Mouse (Mus musculus) G1E (cell line): Measurements from ENCODE around the gene Naa50. TPM values are rescaled to one million over a fixed set of nuclear protein-coding genes. Genes with fewer than 3 reads are reported as not detected.
A peak's percentile ranks its signal among the peaks of the same experiment; 100 is the strongest.

ENCODE experiments used
- ATAC-seq: 2 replicates; pipeline ENCODE4 v1.8.0; 2016; ENCODE audit warnings: mild to moderate bottlenecking; ENCODE audit not compliant: insufficient number of reproducible peaks, poor library complexity, low FRiP score, severe bottlenecking; ENCODE audit errors: extremely low read depth
- DNase-seq: peaks from one replicate; pipeline ENCODE4 v3.0.0; 2012; ENCODE audit warnings: low spot score
- H3K27me3 ChIP-seq: 2 replicates; pipeline ENCODE4 v1.6.1; 2012; ENCODE audit warnings: mild to moderate bottlenecking, low read length, inconsistent platforms; ENCODE audit not compliant: insufficient read depth
- H3K36me3 ChIP-seq: replicated peaks from 2 replicates; pipeline ENCODE3; 2012; ENCODE audit warnings: mild to moderate bottlenecking, inconsistent platforms
- H3K4me1 ChIP-seq: 2 replicates; pipeline ENCODE4 v1.6.1; 2012; ENCODE audit warnings: low read depth, low read length, inconsistent platforms, mixed read lengths; ENCODE audit not compliant: insufficient read depth
- H3K4me3 ChIP-seq: 2 replicates; pipeline ENCODE4 v1.5.1; 2012; ENCODE audit warnings: low read depth, mild to moderate bottlenecking, inconsistent platforms, low read length, moderate library complexity, mixed read lengths
- H3K9me3 ChIP-seq: replicated peaks from 2 replicates; pipeline ENCODE4 v1.6.1; 2012; ENCODE audit warnings: inconsistent platforms
- CTCF ChIP-seq: IDR thresholded peaks from 2 replicates; pipeline ENCODE4 v1.5.1; 2012; ENCODE audit warnings: low read depth, low read length, inconsistent platforms, mixed read lengths
- GATA1 ChIP-seq: IDR thresholded peaks from 2 replicates; pipeline ENCODE4 v1.6.1; 2012; ENCODE audit warnings: borderline replicate concordance, low read length, inconsistent platforms, mixed read lengths
- GATA2 ChIP-seq: IDR thresholded peaks from 2 replicates; pipeline ENCODE4 v1.6.1; 2012; ENCODE audit warnings: low read depth, low read length, inconsistent platforms, borderline replicate concordance
- POLR2AphosphoS5 ChIP-seq: IDR thresholded peaks from 2 replicates; pipeline ENCODE4 v1.6.1; 2012; ENCODE audit warnings: low read depth, low read length, inconsistent platforms; ENCODE audit not compliant: insufficient replicate concordance
- TAL1 ChIP-seq: conservative IDR thresholded peaks from 2 replicates; pipeline ENCODE4 v1.6.1; 2012; ENCODE audit warnings: low read depth, low read length, inconsistent platforms, mixed read lengths
- polyA plus RNA-seq: library from polyadenylated mRNA; stranded (reverse); fragments of >175 nt; gene quantifications from 2 replicates; pipeline ENCODE4 v1.2.3, GENCODE M21; 2012
- total RNA-seq, 2 experiments: library from RNA; stranded (forward) in 1 of 2; stranded (reverse) in 1 of 2; fragments of 200-1000 nt in 1 of 2; fragments of >200 nt in 1 of 2; fragmentation: Nextera tagmentation in 1 of 2; gene quantifications; 2 replicates each; pipeline ENCODE4 v1.2.3; 2014 to 2017

Gene Naa50
- total and polyA plus RNA-seq, 3 experiments = 44.5 to 171 (median 89.8) TPM

DNA sequence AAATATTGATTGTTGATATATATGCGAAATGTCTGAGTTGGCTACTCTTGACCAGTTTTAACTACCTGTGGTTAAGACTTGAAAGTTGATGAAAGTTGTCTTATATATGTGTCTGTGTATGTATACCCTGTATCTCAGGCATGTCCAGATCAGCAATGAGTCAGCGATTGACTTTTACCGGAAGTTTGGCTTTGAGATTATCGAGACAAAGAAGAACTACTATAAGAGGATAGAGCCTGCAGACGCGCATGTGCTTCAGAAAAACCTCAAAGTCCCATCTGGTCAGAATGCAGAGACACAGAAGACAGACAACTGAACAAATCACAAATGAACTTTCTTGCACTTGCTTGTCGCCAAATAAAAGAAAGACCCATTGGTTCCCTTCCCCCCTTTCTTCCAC lies 19.7 kb downstream of the Naa50 start:
- ATAC-seq = peak; percentile 80
- no peaks in the 10 kb centered on the region for H3K27me3 ChIP-seq
- peaks cover 21% of the 10 kb centered on the region for H3K4me1 ChIP-seq
- peaks cover 54% of the 10 kb centered on the region for H3K36me3 ChIP-seq
- no peak for DNase-seq
- no peak for TF ChIP-seq CTCF
- TF ChIP-seq GATA2 = no peak
- TF ChIP-seq POLR2AphosphoS5 = no peak
- TF ChIP-seq GATA1 = no peak
- TF ChIP-seq TAL1 = no peak
- H3K9me3 ChIP-seq = no peaks in the 10 kb centered on the region
- no peak overlapping the region for H3K4me3 ChIP-seq

DNA sequence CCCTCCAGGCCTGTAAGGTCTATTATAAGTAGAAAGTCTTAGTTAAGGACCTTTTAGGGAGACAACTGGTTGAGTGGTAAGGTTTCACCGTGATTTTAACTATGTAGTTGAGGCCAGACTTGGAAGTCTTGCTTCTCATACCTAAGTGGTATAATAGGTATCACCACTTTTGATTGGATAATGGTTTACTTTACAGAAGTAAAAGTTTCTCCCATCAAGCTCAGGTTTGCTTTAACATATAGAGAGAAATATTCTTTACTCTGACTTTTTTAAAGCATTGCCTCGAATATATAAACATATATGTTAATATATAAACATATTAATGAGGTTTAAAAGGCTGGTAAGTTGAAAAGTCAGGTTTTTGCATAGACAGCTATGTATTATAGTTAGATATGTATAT lies 24.2 kb downstream of the Naa50 start:
- TF ChIP-seq GATA2 = no peak
- TF ChIP-seq GATA1 = no peak
- TF ChIP-seq TAL1 = no peak
- no peak for TF ChIP-seq POLR2AphosphoS5
- TF ChIP-seq CTCF = no peak
- Histone ChIP-seq H3K4me1 (peaks cover 18% of the 10 kb centered on the region), H3K9me3 (no peaks in the 10 kb centered on the region), H3K4me3 (no peak overlapping the region), H3K27me3 (no peaks in the 10 kb centered on the region), H3K36me3 (peaks cover 33% of the 10 kb centered on the region)
- ATAC-seq = no peak
- DNase-seq = no peak

DNA sequence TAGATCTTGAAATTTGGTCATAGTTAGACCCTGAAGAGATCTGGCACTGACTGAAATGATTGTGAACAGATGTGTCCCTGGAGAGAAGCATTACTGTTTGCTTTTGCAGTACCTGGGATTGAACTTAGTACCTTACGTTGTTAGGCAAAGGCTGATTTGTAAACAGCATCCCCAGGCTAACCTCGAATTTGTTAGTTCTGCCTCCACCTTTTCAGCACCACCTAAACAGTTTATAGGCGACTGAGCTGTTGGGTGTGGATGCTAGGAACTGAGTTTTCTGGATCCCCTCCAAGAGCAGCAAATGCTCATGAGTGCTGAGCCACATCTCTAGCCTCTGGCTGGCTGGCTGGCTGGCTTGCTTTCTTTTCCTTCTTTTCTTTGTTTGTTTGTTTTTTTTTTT lies 25.6 kb downstream of the Naa50 start:
- ATAC-seq (no peak), DNase-seq (no peak)
- Histone ChIP-seq H3K4me1 (peaks cover 11% of the 10 kb centered on the region; the same call in 1 of the 2 replicates), H3K27me3 (no peaks in the 10 kb centered on the region), H3K4me3 (no peak overlapping the region), H3K9me3 (no peaks in the 10 kb centered on the region), H3K36me3 (peaks cover 22% of the 10 kb centered on the region)
- no peak for TF ChIP-seq TAL1
- TF ChIP-seq GATA2 = no peak
- TF ChIP-seq GATA1 = no peak
- TF ChIP-seq POLR2AphosphoS5 = no peak
- no peak for TF ChIP-seq CTCF

DNA sequence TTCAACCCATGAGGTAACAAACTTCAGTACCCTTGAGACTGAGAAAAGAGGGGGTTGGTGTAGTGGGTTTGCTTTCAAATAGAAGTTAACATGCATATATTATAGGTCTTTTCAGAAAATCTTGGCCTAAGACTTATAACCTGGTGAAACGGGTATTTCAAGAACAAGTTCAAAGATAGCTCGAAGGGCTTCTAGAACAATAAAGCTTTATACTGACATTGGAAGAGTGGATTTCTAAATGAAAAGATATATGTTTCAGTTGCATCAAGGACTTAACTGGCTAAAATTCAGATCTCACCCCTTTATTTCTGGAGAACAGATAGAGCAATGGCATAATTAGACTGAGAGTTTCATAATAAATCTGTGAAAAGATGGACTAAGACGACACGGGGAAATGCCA lies 29.4 kb downstream of the Naa50 start:
- Histone ChIP-seq H3K27me3 (no peaks in the 10 kb centered on the region), H3K4me3 (no peak overlapping the region), H3K9me3 (no peaks in the 10 kb centered on the region), H3K4me1 (peaks cover 16% of the 10 kb centered on the region; the same call in 1 of the 2 replicates), H3K36me3 (peaks cover 5% of the 10 kb centered on the region)
- DNase-seq = no peak
- ATAC-seq = no peak
- no peak for TF ChIP-seq TAL1

DNA sequence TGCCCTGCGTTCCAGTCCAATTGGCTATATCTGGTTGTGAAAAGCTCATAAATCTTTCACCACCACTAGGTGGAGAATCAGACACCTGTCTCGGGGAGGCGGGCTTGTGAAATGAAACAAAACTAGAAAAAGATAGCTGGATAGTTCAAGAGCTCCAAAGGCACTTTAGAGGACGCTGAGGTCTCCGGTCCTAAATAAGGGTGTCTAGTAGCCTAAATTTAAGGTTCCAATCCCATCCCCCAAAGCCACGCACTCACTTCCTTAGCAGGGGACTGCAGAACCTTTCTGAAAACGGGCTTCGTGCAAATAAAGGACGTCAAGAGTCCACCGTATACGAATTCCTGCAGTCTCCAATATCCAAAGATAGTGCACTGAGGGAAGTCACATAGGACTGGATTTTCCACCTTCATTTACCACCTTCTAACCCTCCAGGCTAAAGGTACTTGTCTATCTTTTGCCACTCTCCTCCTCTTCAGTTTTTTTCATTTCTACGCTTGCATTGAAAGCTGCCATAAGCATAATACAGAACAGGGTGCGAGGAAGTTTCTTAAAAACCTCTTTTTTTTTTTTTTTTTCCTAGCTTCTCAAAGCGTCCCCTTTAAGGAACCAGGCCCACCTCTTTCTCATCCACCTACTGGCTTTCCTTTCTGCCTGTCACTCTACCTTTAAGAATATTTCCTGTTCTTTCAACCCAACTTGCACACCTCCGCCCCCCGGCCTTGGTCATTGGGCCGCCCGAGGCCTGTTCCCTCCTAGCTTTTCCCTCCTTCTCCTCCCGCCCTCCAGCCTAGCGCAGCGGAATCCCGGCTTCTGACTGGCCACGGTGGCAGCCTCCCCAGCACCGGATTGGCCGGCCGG lies 32.9 kb downstream of the Naa50 start:
- H3K27me3 ChIP-seq = no peaks in the 10 kb centered on the region
- no peak for TF ChIP-seq TAL1
- TF ChIP-seq CTCF = no peak
- TF ChIP-seq GATA1 = no peak
- no peak for TF ChIP-seq POLR2AphosphoS5
- TF ChIP-seq GATA2 = no peak
- DNase-seq = peak; percentile 97
- H3K4me3 ChIP-seq = peak overlapping the region; percentile 87
- peaks cover 30% of the 10 kb centered on the region for H3K4me1 ChIP-seq
- ATAC-seq = peak; percentile 97
- no peaks in the 10 kb centered on the region for H3K9me3 ChIP-seq
- H3K36me3 ChIP-seq = peaks cover 5% of the 10 kb centered on the region

DNA sequence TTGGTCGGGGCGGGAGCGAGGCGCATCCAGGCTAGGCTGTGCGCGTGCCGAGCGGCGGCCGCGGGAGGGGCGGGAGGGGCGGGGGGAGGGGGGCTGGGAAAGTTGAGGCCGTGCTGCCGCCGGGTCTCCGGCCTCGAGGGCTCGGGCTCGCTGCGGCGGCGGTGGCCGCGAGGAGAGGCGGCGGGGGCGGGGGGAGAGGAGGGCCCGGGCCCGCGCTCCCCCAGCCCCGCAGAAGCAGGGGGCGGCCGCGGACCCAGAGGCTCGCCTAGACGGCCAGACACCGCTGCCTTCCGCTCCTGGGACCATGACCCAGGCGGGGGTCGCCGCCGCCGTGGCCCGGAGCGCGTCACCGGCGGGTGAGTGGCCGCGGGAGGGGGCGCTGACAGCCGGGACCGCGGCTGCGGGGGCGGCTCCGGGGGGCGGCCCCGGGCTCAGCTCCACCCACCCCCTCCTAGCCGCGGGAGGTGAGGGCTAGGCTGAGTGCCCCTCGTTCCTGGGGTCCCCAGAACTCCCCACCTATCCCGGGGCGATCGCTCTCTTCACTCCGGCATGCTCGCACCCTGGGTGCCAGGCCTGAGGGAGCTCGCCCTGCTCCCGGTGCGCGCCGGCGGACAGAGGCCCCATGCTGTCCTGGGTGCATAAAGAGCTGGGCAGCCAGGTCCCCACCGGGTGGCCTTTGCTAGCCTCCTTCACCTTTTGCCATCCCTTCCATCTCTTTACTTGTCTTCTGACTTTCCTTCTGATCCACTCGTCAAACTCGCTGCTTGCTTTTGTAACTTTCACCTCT lies 33.7 kb downstream of the Naa50 start, which contains the start of gene Usf3:
Usf3 (plus strand) TSS at position 92 of the 787 bp plus-strand sequence.
- Histone ChIP-seq H3K4me3 (peak within 1 kb of the TSS; percentile 87), H3K36me3 (peaks cover 6% of the 10 kb centered on the region), H3K9me3 (no peaks in the 10 kb centered on the region), H3K4me1 (peaks cover 30% of the 10 kb centered on the region), H3K27me3 (no peaks in the 10 kb centered on the region)
- ATAC-seq (no peak), DNase-seq (peak; percentile 61)
- TF ChIP-seq TAL1 (no peak), GATA2 (no peak), GATA1 (no peak), POLR2AphosphoS5 (no peak), CTCF (no peak)
